19 mouse cellular contexts compared by ENCODE assay signal in the genomic region with DNA sequence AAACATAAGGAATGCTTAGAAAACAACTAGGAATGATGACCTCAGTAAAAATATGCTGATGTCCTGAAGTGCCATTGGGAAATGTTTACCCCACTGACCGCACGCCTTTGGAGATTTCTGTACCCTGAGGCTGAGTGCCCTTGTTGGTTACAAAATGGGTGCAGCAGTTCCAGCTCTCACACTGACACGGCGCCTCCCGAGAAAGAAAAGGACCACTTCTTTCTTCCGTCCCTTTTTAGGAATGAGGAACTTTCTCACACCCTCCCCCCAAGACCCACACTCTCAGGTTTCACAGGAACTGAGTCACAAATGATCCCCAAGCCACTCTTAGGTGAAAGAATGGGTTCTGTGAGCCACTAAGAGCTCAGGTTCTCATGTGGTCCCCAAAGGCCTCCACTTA. TPM values are rescaled to one million over a fixed set of nuclear protein-coding genes. Genes with fewer than 3 reads are reported as not detected.
DNase-seq lines count a peak whose midpoint lies in the region; ATAC-seq and TF ChIP-seq lines count a peak whose summit lies in the region.
"Had no signal": no experiment of that assay in that cellular context is flagged by ENCODE, and none has a peak within 500 bp of the region (broad histone marks: within the 10 kb centered on the region; RNA-seq: fewer than 3 reads in every experiment).

No protein-coding gene starts in this region.

- peaks cover 3% of the 10 kb centered on the region for H3K4me1 ChIP-seq in heart, adult 2 months (ENCODE audit: control insufficient read depth, insufficient read depth, low read length)
- H3K4me1 ChIP-seq in bone marrow macrophage, adult 2 months (ENCODE audit: control insufficient read depth, insufficient read depth, low read length) = peaks cover 20% of the 10 kb centered on the region
- no peaks in the 10 kb centered on the region for H3K4me1 ChIP-seq in stomach, postnatal 0 days (replicated peaks; ENCODE audit: control insufficient read depth, insufficient read depth)
- H3K4me1 ChIP-seq: embryonic facial prominence, embryonic 12.5 days had no signal

- no peaks in the 10 kb centered on the region for H3K36me3 ChIP-seq in heart, adult 2 months (ENCODE audit: control insufficient read depth, insufficient read depth, low read length)
- no peaks in the 10 kb centered on the region for H3K36me3 ChIP-seq in macrophage (ENCODE audit: inconsistent target)
- no peaks in the 10 kb centered on the region for H3K36me3 ChIP-seq in stomach, postnatal 0 days (ENCODE audit: control insufficient read depth, insufficient read depth, low read length)
- H3K36me3 ChIP-seq: embryonic facial prominence, embryonic 12.5 days; forebrain, embryonic 12.5 days; heart, embryonic 13.5 days; hindbrain, embryonic 15.5 days had no signal

- TF ChIP-seq EP300 in heart, adult 2 months (IDR thresholded peaks at IDR 0.05; ENCODE audit: insufficient read depth, low read depth, low read length) = no peak
- TF ChIP-seq EP300 in stomach, postnatal 0 days (optimal IDR thresholded peaks at IDR 0.05) = no peak

- H3K27ac ChIP-seq in heart, adult 2 months = no peak overlapping the region
- peak overlapping the region; percentile 41 for H3K27ac ChIP-seq in bone marrow macrophage, adult 2 months (ENCODE audit: insufficient read depth, low read depth, low read length)
- peak overlapping the region; percentile 36 for H3K27ac ChIP-seq in macrophage
- H3K27ac ChIP-seq in stomach, postnatal 0 days (replicated peaks) = no peak overlapping the region
- H3K27ac ChIP-seq: embryonic facial prominence, embryonic 12.5 days; forebrain, embryonic 12.5 days; heart, embryonic 13.5 days; hindbrain, embryonic 15.5 days had no signal

- no peak for TF ChIP-seq POLR2A in heart, adult 2 months (IDR thresholded peaks at IDR 0.05; ENCODE audit: insufficient read depth, low read depth, low read length)
- TF ChIP-seq POLR2A in bone marrow macrophage, adult 2 months (IDR thresholded peaks at IDR 0.05; ENCODE audit: borderline replicate concordance, low read depth, low read length) = no peak

- ATAC-seq in activated CD4-positive, CD25-positive, alpha-beta regulatory T cell, adult 4 months = no peak
- ATAC-seq in stomach, postnatal 0 days (ENCODE audit: low FRiP score, low TSS enrichment) = no peak
- ATAC-seq: forebrain, embryonic 16.5 days had no signal

- no peak overlapping the region for H3K9ac ChIP-seq in heart, adult 2 months (ENCODE audit: low read depth, low read length)
- H3K9ac ChIP-seq in stomach, postnatal 0 days (ENCODE audit: low read length) = no peak overlapping the region
- H3K9ac ChIP-seq: embryonic facial prominence, embryonic 12.5 days; forebrain, embryonic 12.5 days; heart, embryonic 13.5 days; hindbrain, embryonic 15.5 days had no signal

- no peaks in the 10 kb centered on the region for H3K9me3 ChIP-seq in stomach, postnatal 0 days (ENCODE audit: control insufficient read depth, low read length)
- H3K9me3 ChIP-seq: embryonic facial prominence, embryonic 12.5 days; forebrain, embryonic 12.5 days; heart, embryonic 13.5 days; hindbrain, embryonic 15.5 days had no signal

- TF ChIP-seq CTCF in heart, adult 2 months (IDR thresholded peaks at IDR 0.05) = no peak
- TF ChIP-seq CTCF in bone marrow macrophage, adult 2 months (IDR thresholded peaks at IDR 0.05; ENCODE audit: low read depth, low read length) = no peak
- no peak for TF ChIP-seq CTCF in stomach, postnatal 0 days (IDR thresholded peaks at IDR 0.05; ENCODE audit: low read depth)

- no peak overlapping the region for H3K4me2 ChIP-seq in stomach, postnatal 0 days (replicated peaks; ENCODE audit: low read depth)
- H3K4me2 ChIP-seq: embryonic facial prominence, embryonic 12.5 days; forebrain, embryonic 12.5 days; heart, embryonic 13.5 days; hindbrain, embryonic 15.5 days had no signal

- H3K4me3 ChIP-seq in heart, adult 2 months = no peak overlapping the region
- no peak overlapping the region for H3K4me3 ChIP-seq in bone marrow macrophage, adult 2 months (ENCODE audit: insufficient read depth, low read length)
- no peak overlapping the region for H3K4me3 ChIP-seq in macrophage (ENCODE audit: inconsistent target)
- no peak overlapping the region for H3K4me3 ChIP-seq in stomach, postnatal 0 days (ENCODE audit: low read depth, low read length)
- H3K4me3 ChIP-seq: embryonic facial prominence, embryonic 12.5 days; forebrain, embryonic 12.5 days; heart, embryonic 13.5 days; hindbrain, embryonic 15.5 days had no signal

- no peaks in the 10 kb centered on the region for H3K27me3 ChIP-seq in heart, adult 2 months (ENCODE audit: control insufficient read depth, insufficient read depth, low read length)
- no peaks in the 10 kb centered on the region for H3K27me3 ChIP-seq in stomach, postnatal 0 days (ENCODE audit: control insufficient read depth, insufficient read depth, low read length)
- H3K27me3 ChIP-seq: embryonic facial prominence, embryonic 12.5 days; forebrain, embryonic 12.5 days; heart, embryonic 13.5 days; hindbrain, embryonic 15.5 days had no signal

- H3K79me2 ChIP-seq in heart, adult 2 months (replicated peaks; ENCODE audit: control insufficient read depth, insufficient read depth, low read length) = no peaks in the 10 kb centered on the region
- no peaks in the 10 kb centered on the region for H3K79me2 ChIP-seq in macrophage (ENCODE audit: inconsistent target)

- 86% methylated on average over 6 of the region's 6 CpGs for WGBS in heart, adult 2 months
- WGBS in macrophage (ENCODE audit: missing documents) = 17% methylated on average over 6 of the region's 6 CpGs
- WGBS in stomach, postnatal 0 days = 88% methylated on average over 6 of the region's 6 CpGs

- DNase-seq in heart, adult 11 months = peak; percentile 52
- no peak for DNase-seq in heart, adult 2 months
- DNase-seq in lung, postnatal 10 days = peak; percentile 15
- no peak for DNase-seq in stomach, postnatal 0 days (ENCODE audit: low spot score)
- DNase-seq in kidney, adult 8-10 months = no peak
- DNase-seq: adrenal gland, postnatal 10 days; cerebellum, adult 18-20 months; cerebellum, adult 9-11 months; cerebellum, postnatal 36 days; gastrocnemius, postnatal 10 days; heart, postnatal 36 days had no signal

- intact Hi-C loops in heart, adult 2 months (cut with DNase I) = loop anchor here (5.0 kb wide), 2 partner anchors 45 to 215 kb away; no protein-coding TSS in a partner anchor

RNA-seq across cellular contexts. Expression of a gene that starts 17.7 kb away (rescaled TPM):
- total RNA-seq in heart, adult 2 months (2021) = 1 to 10 TPM; 4.8 to 5.5 TPM
- polyA plus RNA-seq in heart, adult 2 months (2012; rRNA removed) = 3.3 and 3.8 TPM in 2 replicates
- polyA plus RNA-seq in bone marrow macrophage, adult 2 months (2012; ENCODE audit: insufficient read depth, insufficient read length, missing spikeins) = 13.0 and 16.2 TPM in 2 replicates
- total RNA-seq in macrophage (2018; cell fraction: chromatin; rRNA removed) = 10 to 100 TPM in 24 of 26 experiments, 1 to 10 TPM in 2; 8.0 to 73.9 (median 36.3) TPM
- 10 to 100 TPM in 16 of 26 experiments, 1 to 10 TPM in 10; 5.6 to 13.2 (median 10.7) TPM for total RNA-seq in macrophage (2018; cell fraction: cytosol; rRNA removed)
- 10 to 100 TPM in 20 of 26 experiments, 1 to 10 TPM in 6; 6.1 to 57.5 (median 22.0) TPM for total RNA-seq in macrophage (2018; cell fraction: nucleus; rRNA removed)
- 7.1 to 9.2 TPM (median 8.6 TPM) in 3 replicates for polyA plus RNA-seq in macrophage (2018)
- polyA plus RNA-seq in activated CD4-positive, CD25-positive, alpha-beta regulatory T cell, adult 4 months (2017; shearing (Covaris generic)) = 10 to 100 TPM; 22.1 to 22.4 TPM
- polyA plus RNA-seq in stomach, postnatal 0 days (2015; fragmentation: Nextera tagmentation; extraction: Ambion mirVana) = 26.6 and 28.7 TPM in 2 replicates

RNA-seq across cellular contexts. Expression of a gene that starts 17.9 kb away (rescaled TPM):
- 1 to 10 TPM; 4.3 to 4.6 TPM for total RNA-seq in heart, adult 2 months (2021)
- polyA plus RNA-seq in heart, adult 2 months (2012; rRNA removed) = 3.2 and 3.5 TPM in 2 replicates
- polyA plus RNA-seq in bone marrow macrophage, adult 2 months (2012; ENCODE audit: insufficient read depth, insufficient read length, missing spikeins) = 12.8 and 16.6 TPM in 2 replicates
- total RNA-seq in macrophage (2018; cell fraction: chromatin; rRNA removed) = 10 to 100 TPM in 20 of 26 experiments, 1 to 10 TPM in 6; 2.3 to 57.9 (median 32.5) TPM
- 10 to 100 TPM in 1 of 26 experiments, 1 to 10 TPM in 25; 3.9 to 10.7 (median 7.3) TPM for total RNA-seq in macrophage (2018; cell fraction: cytosol; rRNA removed)
- 10 to 100 TPM in 19 of 26 experiments, 1 to 10 TPM in 7; 2.1 to 47.6 (median 18.3) TPM for total RNA-seq in macrophage (2018; cell fraction: nucleus; rRNA removed)
- 8.9 to 12.9 TPM (median 9.9 TPM) in 3 replicates for polyA plus RNA-seq in macrophage (2018)
- 10 to 100 TPM; 11.7 to 15.1 TPM for polyA plus RNA-seq in activated CD4-positive, CD25-positive, alpha-beta regulatory T cell, adult 4 months (2017; shearing (Covaris generic))
- 7.7 and 9.2 TPM in 2 replicates for polyA plus RNA-seq in stomach, postnatal 0 days (2015; fragmentation: Nextera tagmentation; extraction: Ambion mirVana)

Comparison
In these comparisons a context has a peak if more than half of its experiments do, and no peak if none do; other contexts are left out.
1. DNase-seq: peak in heart, adult 11 months (single experiment) and lung, postnatal 10 days (single experiment); none in heart, adult 2 months (0 of 2), stomach, postnatal 0 days (single experiment) and kidney, adult 8-10 months (0 of 2).
2. H3K27ac ChIP-seq: peak in bone marrow macrophage, adult 2 months (single experiment) and macrophage (single experiment); none in heart, adult 2 months (single experiment) and stomach, postnatal 0 days (single experiment).